ENCODE assay signal across 8 mouse cellular contexts in the genomic region with DNA sequence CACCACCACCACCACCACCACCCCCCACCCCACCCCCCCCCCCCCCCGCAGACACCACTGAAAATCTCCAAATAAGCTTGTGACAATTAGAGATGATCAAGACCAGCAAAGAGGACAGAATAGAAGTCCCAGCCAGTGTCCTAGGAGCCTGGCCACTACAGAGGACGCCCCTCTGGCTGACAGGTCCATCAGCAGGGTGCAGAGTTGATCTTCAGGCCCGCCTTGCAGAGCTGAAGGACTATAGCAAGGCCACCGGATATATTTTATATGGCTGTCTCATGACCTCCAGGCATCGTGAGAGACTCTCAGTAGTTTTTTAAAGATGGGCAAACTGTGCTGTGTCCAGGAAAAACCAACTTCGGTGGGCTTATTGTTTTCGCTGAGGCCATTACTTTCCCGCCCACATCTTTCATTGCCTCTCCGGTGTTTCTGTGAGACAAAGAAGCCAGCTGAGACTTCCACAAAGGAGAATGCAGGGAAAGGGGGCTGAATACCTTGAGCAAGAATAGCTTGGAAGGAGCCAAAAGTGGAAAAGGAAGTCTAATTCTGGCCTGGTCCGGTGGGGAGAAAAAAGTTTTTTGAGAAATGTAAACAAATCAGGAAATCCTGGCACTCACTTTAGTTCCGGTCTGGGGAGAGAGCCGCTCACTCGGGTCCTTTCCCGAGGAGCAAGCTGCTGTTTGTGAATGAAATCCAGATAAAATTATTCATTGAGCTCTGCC.
A peak's percentile ranks its signal among the peaks of the same experiment; 100 is the strongest.
DNase-seq lines count a peak whose midpoint lies in the region; ATAC-seq and TF ChIP-seq lines count a peak whose summit lies in the region.

No protein-coding gene starts in this region.

- H3ac ChIP-seq in myocyte (ENCODE audit: control insufficient read depth, insufficient read length): no peak overlapping the region

- 2% methylated on average over 14 of the region's 14 CpGs for WGBS in hindbrain, embryonic 11.5 days
- 6% methylated on average over 13 of the region's 14 CpGs for WGBS in limb, embryonic 13.5 days

- H3K27me3 ChIP-seq in hindbrain, embryonic 11.5 days (ENCODE audit: control insufficient read depth, insufficient read depth, low read length): no peaks in the 10 kb centered on the region
- peaks cover 10% of the 10 kb centered on the region for H3K27me3 ChIP-seq in limb, embryonic 13.5 days
- H3K27me3 ChIP-seq in myocyte (ENCODE audit: control insufficient read depth, insufficient read depth, insufficient read length): no peaks in the 10 kb centered on the region

- H3K9me3 ChIP-seq in hindbrain, embryonic 11.5 days (ENCODE audit: control insufficient read depth, low read length): no peaks in the 10 kb centered on the region
- no peaks in the 10 kb centered on the region for H3K9me3 ChIP-seq in limb, embryonic 13.5 days

- no peak for TF ChIP-seq POLR2A in myocyte (IDR thresholded peaks at IDR 0.05; ENCODE audit: insufficient read length, low read depth)

- peak; percentile 94 for DNase-seq in heart, adult 11 months
- no peak for DNase-seq in heart, postnatal 25 days (ENCODE audit: low spot score)
- peak; percentile 70 for DNase-seq in hindbrain, embryonic 11.5 days (ENCODE audit: low spot score)
- DNase-seq in cerebellum, adult 11-12 months: no peak
- no peak for DNase-seq in left cerebral cortex, postnatal 25 days (ENCODE audit: low spot score in 2 of 2)
- no peak for DNase-seq in cerebellum, adult 8-10 months

- H3K4me3 ChIP-seq in hindbrain, embryonic 11.5 days (ENCODE audit: low read depth, low read length): peak overlapping the region; percentile 14; the same call in 1 of the 2 replicates
- H3K4me3 ChIP-seq in limb, embryonic 13.5 days: peak overlapping the region; percentile 16
- no peak overlapping the region for H3K4me3 ChIP-seq in myocyte

- no peaks in the 10 kb centered on the region for H3K4me1 ChIP-seq in hindbrain, embryonic 11.5 days (replicated peaks; ENCODE audit: control insufficient read depth, insufficient read depth, low read length)
- H3K4me1 ChIP-seq in limb, embryonic 13.5 days: peaks cover 38% of the 10 kb centered on the region

- ATAC-seq in hindbrain, embryonic 11.5 days (ENCODE audit: low FRiP score): peak; percentile 50; the same call in 1 of the 2 replicates
- peak; percentile 62; the same call in 1 of the 2 replicates for ATAC-seq in limb, embryonic 13.5 days (ENCODE audit: low FRiP score, low read depth)

- no peaks in the 10 kb centered on the region for H3K79me2 ChIP-seq in myocyte (ENCODE audit: control insufficient read depth, insufficient read depth)

- peak overlapping the region; percentile 62; the same call in 1 of the 2 replicates for H3K27ac ChIP-seq in hindbrain, embryonic 11.5 days (ENCODE audit: low read depth, low read length)
- peak overlapping the region; percentile 39; the same call in 1 of the 2 replicates for H3K27ac ChIP-seq in limb, embryonic 13.5 days

- peak overlapping the region; percentile 42; the same call in 1 of the 2 replicates for H3K9ac ChIP-seq in hindbrain, embryonic 11.5 days (ENCODE audit: low read depth, low read length)
- H3K9ac ChIP-seq in limb, embryonic 13.5 days: peak overlapping the region; percentile 48; the same call in 1 of the 2 replicates

- no peaks in the 10 kb centered on the region for H3K36me3 ChIP-seq in hindbrain, embryonic 11.5 days (ENCODE audit: control insufficient read depth, insufficient read depth, low read length)
- H3K36me3 ChIP-seq in limb, embryonic 13.5 days: no peaks in the 10 kb centered on the region
- H3K36me3 ChIP-seq in myocyte (ENCODE audit: control insufficient read depth, insufficient read depth): no peaks in the 10 kb centered on the region

- intact Hi-C loops in heart, postnatal 25 days (cut with DNase I): loop anchor here (5.0 kb wide), 1 partner anchor 365 kb away; no protein-coding TSS in a partner anchor
- intact Hi-C loops in left cerebral cortex, postnatal 25 days (cut with DNase I): loop anchor here (5.0 to 10.0 kb wide), 2 partner anchors 123 to 470 kb away; a partner anchor contains a TSS

- H3K4me2 ChIP-seq in hindbrain, embryonic 11.5 days (replicated peaks; ENCODE audit: low read depth, low read length): peak overlapping the region; percentile 33
- H3K4me2 ChIP-seq in limb, embryonic 13.5 days (replicated peaks): peak overlapping the region; percentile 56
- H3K4me2 ChIP-seq in myocyte (ENCODE audit: low read depth): peak overlapping the region; percentile 13

TF ChIP-seq in myocyte, 11 proteins besides CTCF, POLR2A, EP300 and RAD21:
- TF ChIP-seq MYOG (IDR thresholded peaks at IDR 0.05; ENCODE audit: control insufficient read depth in 1 of 3, insufficient read depth in 1 of 3, insufficient read length in 2 of 3, low read depth in 2 of 3): no peak
- no peak for TF ChIP-seq MAX (IDR thresholded peaks at IDR 0.05; ENCODE audit: low read depth)
- no peak for TF ChIP-seq TCF12 (IDR thresholded peaks at IDR 0.05; ENCODE audit: insufficient read depth, poor library complexity, severe bottlenecking)
- TF ChIP-seq USF1 (IDR thresholded peaks at IDR 0.05; ENCODE audit: low read depth): no peak
- TF ChIP-seq POLR2AphosphoS2 (IDR thresholded peaks at IDR 0.05; ENCODE audit: insufficient read length, low read depth): no peak
- no peak for TF ChIP-seq REST (IDR thresholded peaks at IDR 0.05; ENCODE audit: insufficient read depth, insufficient read length)
- no peak for TF ChIP-seq E2F4 (IDR thresholded peaks at IDR 0.05; ENCODE audit: insufficient read depth)
- TF ChIP-seq MYOD1 (IDR thresholded peaks at IDR 0.05; ENCODE audit: control insufficient read depth in 1 of 3, insufficient read length in 2 of 3, low read depth in 2 of 3): no peak
- no peak for TF ChIP-seq CEBPB (IDR thresholded peaks at IDR 0.05; ENCODE audit: insufficient read depth, poor library complexity, severe bottlenecking)
- TF ChIP-seq SRF (IDR thresholded peaks at IDR 0.05; ENCODE audit: control insufficient read depth, insufficient read length, low read depth): no peak

Comparison
In these comparisons a context has a peak if more than half of its experiments do, and no peak if none do; other contexts are left out.
1. DNase-seq: peak in heart, adult 11 months (single experiment) and hindbrain, embryonic 11.5 days (single experiment); none in heart, postnatal 25 days (single experiment), cerebellum, adult 11-12 months (single experiment), left cerebral cortex, postnatal 25 days (0 of 2) and cerebellum, adult 8-10 months (single experiment).
2. Peak in every context shown above with its lines, with median percentiles within 50 percentile points of each other: H3K4me2 ChIP-seq.